Mouse (Mus musculus): ENCODE data around the gene Olfr251.

- no peak for TF ChIP-seq CTCF (IDR thresholded peaks at IDR 0.05; ENCODE audit: borderline replicate concordance, insufficient read depth, low read length)
- no peak for TF ChIP-seq POLR2A (IDR thresholded peaks at IDR 0.05; ENCODE audit: low read depth, low read length)
These were observed 52.3 kb downstream of the Olfr251 start, which contains the start of gene Olfr901 for GRCm38 (mm10) chr9:38429155-38429554.
